In the genomic region with DNA sequence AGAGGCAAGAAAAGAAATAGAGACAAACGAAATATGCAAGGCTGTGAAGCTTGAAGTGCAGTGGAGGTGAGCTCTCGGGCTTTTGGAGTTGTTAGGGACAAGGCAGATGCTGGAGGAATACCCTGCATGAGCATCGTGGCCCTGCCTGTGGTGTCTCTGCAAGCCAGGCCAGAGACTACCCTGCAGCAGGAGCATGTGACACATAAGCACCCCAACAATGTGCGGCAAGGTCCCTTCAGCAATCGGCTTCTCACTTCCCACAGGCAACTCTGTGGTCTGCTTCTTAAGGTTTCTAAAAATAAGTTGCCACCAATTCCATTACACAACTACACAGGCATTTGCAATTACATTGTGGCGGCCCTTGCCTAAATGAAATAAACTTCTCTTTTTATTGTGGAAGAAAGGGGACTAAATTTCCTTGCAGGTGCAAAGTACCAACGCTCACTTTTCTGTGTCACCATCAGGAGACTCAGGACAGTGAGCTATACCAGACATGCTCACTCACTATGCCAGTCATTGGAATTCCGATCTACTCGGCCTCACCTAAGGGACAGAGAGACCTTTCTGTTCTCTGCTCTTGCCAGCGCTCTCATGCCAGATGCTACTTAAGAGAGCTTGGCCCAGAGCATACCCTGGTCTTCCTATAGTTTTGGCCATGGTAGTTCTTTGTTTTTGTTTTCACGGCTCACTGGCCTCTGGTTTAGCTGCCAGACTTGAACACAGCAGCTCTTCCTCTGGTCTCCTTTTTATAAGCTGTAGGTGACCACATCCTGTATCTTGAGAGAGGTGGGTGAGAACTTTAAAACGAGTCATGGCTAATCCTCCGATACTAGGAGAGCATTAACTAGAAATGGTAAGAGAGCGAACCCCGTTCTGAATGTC, we compare ENCODE assay signal across 8 mouse cellular contexts. TPM values are rescaled to one million over a fixed set of nuclear protein-coding genes. Genes with fewer than 3 reads are reported as not detected.
DNase-seq lines count a peak whose midpoint lies in the region; TF ChIP-seq lines count a peak whose summit lies in the region.

No protein-coding gene starts in this region.

- DNase-seq in kidney, adult 9 months: peak; percentile 9
- no peak for DNase-seq in kidney, postnatal 10 days
- peak; percentile 25 for DNase-seq in heart, postnatal 4 days
- peak; percentile 47 to 60 for DNase-seq in natural killer cell, adult 2 months (ENCODE audit: low spot score in 2 of 2)
- no peak for DNase-seq in limb, embryonic 10.5 days (ENCODE audit: low spot score)
- DNase-seq in cerebellum, adult 11-12 months: no peak
- no peak for DNase-seq in layer of hippocampus, adult 11-12 months (ENCODE audit: low spot score)

- TF ChIP-seq CTCF in bone marrow macrophage, adult 2 months (IDR thresholded peaks at IDR 0.05; ENCODE audit: low read depth, low read length): no peak

- H3K9me3 ChIP-seq in limb, embryonic 10.5 days (replicated peaks): no peaks in the 10 kb centered on the region

- no peaks in the 10 kb centered on the region for H3K36me3 ChIP-seq in limb, embryonic 10.5 days

- H3K4me3 ChIP-seq in bone marrow macrophage, adult 2 months (ENCODE audit: insufficient read depth, low read length): no peak overlapping the region
- no peak overlapping the region for H3K4me3 ChIP-seq in limb, embryonic 10.5 days

- WGBS in limb, embryonic 10.5 days: 86% methylated on average over 15 of the region's 15 CpGs

- peaks cover 17% of the 10 kb centered on the region for H3K4me1 ChIP-seq in bone marrow macrophage, adult 2 months (ENCODE audit: control insufficient read depth, insufficient read depth, low read length)
- no peaks in the 10 kb centered on the region for H3K4me1 ChIP-seq in limb, embryonic 10.5 days

- no peak for TF ChIP-seq POLR2A in bone marrow macrophage, adult 2 months (IDR thresholded peaks at IDR 0.05; ENCODE audit: borderline replicate concordance, low read depth, low read length)

- 0 out of 2 replicates have a peak overlapping the region, but pooled peaks have one; percentile 10 for H3K27ac ChIP-seq in bone marrow macrophage, adult 2 months (ENCODE audit: insufficient read depth, low read depth, low read length)
- no peak overlapping the region for H3K27ac ChIP-seq in limb, embryonic 10.5 days

- no peaks in the 10 kb centered on the region for H3K27me3 ChIP-seq in limb, embryonic 10.5 days (ENCODE audit: low read depth, poor library complexity, severe bottlenecking)

RNA-seq across cellular contexts. Expression of a gene that starts 28.7 kb away (rescaled TPM):
- not detected in 2 replicates for polyA plus RNA-seq in bone marrow macrophage, adult 2 months (2012; ENCODE audit: insufficient read depth, insufficient read length, missing spikeins)
- total RNA-seq in heart, postnatal 4 days (2021): 10 to 100 TPM; 29.9 to 31.2 TPM
- 0.28 and 0.50 TPM in 2 replicates for polyA plus RNA-seq in limb, embryonic 10.5 days (2016; fragmentation: Nextera tagmentation; extraction: Ambion mirVana)

RNA-seq across cellular contexts. Expression of a gene that starts 49.8 kb away (rescaled TPM):
- polyA plus RNA-seq in bone marrow macrophage, adult 2 months (2012; ENCODE audit: insufficient read depth, insufficient read length, missing spikeins): 17.2 and 17.7 TPM in 2 replicates
- 10 to 100 TPM; 34.7 to 37.2 TPM for total RNA-seq in heart, postnatal 4 days (2021)
- polyA plus RNA-seq in limb, embryonic 10.5 days (2016; fragmentation: Nextera tagmentation; extraction: Ambion mirVana): 39.3 and 44.3 TPM in 2 replicates

Comparison
In these comparisons a context has a peak if more than half of its experiments do, and no peak if none do; other contexts are left out.
1. DNase-seq: peak in kidney, adult 9 months (single experiment), heart, postnatal 4 days (single experiment) and natural killer cell, adult 2 months (2 of 2); none in kidney, postnatal 10 days (single experiment), limb, embryonic 10.5 days (single experiment), cerebellum, adult 11-12 months (single experiment) and layer of hippocampus, adult 11-12 months (single experiment).